ENCODE assay signal across 18 mouse cellular contexts in genomic region chr8:126937337-126937736, GRCm38 (mm10).
"Had no signal": no experiment of that assay in that cellular context is flagged by ENCODE, and none has a peak within 500 bp of the region (broad histone marks: within the 10 kb centered on the region; RNA-seq: fewer than 3 reads in every experiment).

No protein-coding gene starts in this region.

- H3K9ac ChIP-seq: lung, embryonic 14.5 days; midbrain, embryonic 12.5 days; neural tube, embryonic 13.5 days; neural tube, embryonic 15.5 days; stomach, embryonic 15.5 days had no signal

- H3K9me3 ChIP-seq: midbrain, embryonic 10.5 days; midbrain, embryonic 12.5 days; neural tube, embryonic 13.5 days; neural tube, embryonic 15.5 days; stomach, embryonic 15.5 days had no signal

- H3K4me2 ChIP-seq: lung, embryonic 14.5 days; midbrain, embryonic 12.5 days; neural tube, embryonic 13.5 days; neural tube, embryonic 15.5 days; stomach, embryonic 15.5 days had no signal

- H3K4me1 ChIP-seq: midbrain, embryonic 12.5 days had no signal

- ATAC-seq: midbrain, embryonic 16.5 days had no signal

- DNase-seq: lung, adult 18-20 months; lung, embryonic 14.5 days; lung, postnatal 10 days; lung, postnatal 4 days; midbrain, embryonic 14.5 days; right cerebral cortex, adult 18-20 months; right cerebral cortex, postnatal 14 days; thymus, adult 2 months; thymus, postnatal 25 days; thymus, postnatal 4 days had no signal

- H3K27me3 ChIP-seq: midbrain, embryonic 12.5 days; neural tube, embryonic 13.5 days; neural tube, embryonic 15.5 days; stomach, embryonic 15.5 days had no signal

- H3K27ac ChIP-seq: midbrain, embryonic 10.5 days; midbrain, embryonic 12.5 days; neural tube, embryonic 13.5 days; neural tube, embryonic 15.5 days; stomach, embryonic 15.5 days; stomach, postnatal 0 days had no signal

- H3K4me3 ChIP-seq: midbrain, embryonic 10.5 days; midbrain, embryonic 12.5 days; myocyte; neural tube, embryonic 13.5 days; neural tube, embryonic 15.5 days; stomach, embryonic 15.5 days had no signal
